Mouse (Mus musculus): ENCODE measurements around the gene Exoc2.

The Exoc2 gene

DNA sequence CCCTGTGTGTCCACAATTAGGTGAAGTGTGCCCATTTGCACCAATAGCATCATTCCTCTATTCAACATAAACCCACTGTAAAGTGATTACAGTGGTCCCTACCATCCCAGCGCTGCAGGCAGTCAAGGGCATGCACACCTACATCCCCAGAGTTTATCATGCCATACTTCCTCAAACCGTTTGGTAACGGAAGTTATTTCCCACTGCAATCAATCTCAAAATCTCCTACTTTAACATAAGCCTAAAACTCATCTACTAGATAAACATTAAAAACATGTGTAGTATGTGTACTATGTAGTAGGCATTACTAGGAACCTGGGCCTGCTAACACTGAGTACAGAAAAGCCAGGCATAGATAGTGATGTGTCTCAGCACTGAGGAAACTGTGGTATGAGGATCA, 2.8 kb downstream of the Exoc2 start:
- DNase-seq (ENCODE audit: low spot score), result no peak

DNA sequence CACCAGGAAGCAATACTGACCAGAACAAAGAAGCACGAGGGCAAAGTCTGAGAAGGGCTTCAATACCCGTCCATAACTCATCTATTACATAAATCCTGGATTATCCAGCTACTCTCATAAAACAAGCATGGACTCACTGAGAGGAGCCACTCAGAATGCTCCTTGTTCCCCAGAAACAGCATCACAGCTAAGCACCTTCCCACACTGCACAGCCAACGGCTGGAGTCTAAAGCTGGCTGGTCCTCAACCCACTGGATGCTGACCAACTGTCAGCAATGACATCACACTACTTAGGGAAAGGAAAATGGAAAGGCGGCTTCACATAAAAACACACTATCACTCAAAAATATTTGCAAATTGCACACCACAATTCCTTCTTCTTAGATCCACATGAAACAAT, 5.6 kb downstream of the Exoc2 start:
- no peak for DNase-seq (ENCODE audit: low spot score)

GRCm38 (mm10) chr13:30966507-30966911, 7.4 kb downstream of the Exoc2 start:
- DNase-seq (ENCODE audit: low spot score), result no peak

GRCm38 (mm10) chr13:30961932-30962331, 12.0 kb downstream of the Exoc2 start:
- DNase-seq (ENCODE audit: low spot score), result no peak

DNA sequence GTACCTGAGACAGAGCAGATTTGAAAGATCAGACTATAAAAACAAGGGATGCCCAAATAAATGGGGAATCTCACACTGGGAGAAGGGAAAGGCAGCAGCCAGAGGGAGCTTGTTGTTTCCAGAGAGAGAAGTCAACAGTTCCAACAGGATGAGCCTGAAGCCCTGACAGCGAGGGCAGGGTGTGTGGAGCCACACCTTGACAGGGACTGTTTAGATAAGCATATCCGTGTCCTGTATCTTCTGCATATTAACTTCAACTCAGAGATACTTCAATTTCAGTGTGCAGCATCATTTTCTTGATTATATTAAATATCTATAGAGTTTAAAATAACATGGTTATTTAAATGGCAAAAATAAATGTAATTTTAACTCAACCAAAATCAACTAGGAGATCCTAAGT, 13.2 kb downstream of the Exoc2 start:
- DNase-seq (ENCODE audit: low spot score), result no peak

- no peak for DNase-seq (ENCODE audit: low spot score)
These were observed 20.3 kb downstream of the Exoc2 start for GRCm38 (mm10) chr13:30953580-30953979.

DNA sequence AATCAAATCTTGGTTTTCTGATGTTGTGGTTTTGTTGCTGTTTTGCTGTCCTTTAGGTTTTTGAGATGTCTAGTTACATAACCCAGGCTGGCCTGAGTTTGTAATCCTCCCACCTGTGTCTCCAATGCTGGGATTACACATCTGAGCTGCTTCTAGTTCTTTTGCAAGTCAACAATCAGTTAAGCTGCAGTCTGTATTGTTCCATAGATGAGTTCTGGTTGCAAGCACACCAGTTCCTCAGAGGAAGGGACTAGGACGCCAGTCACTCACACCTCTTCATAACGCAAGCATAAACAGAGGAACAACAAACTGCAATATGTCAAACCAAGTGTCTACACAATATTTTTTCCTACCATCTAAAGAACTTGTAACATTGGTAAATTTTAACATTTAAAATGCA, 21.8 kb downstream of the Exoc2 start:
- DNase-seq (ENCODE audit: low spot score), result no peak

- DNase-seq (ENCODE audit: low spot score), result no peak
These were observed 24.7 kb downstream of the Exoc2 start for GRCm38 (mm10) chr13:30949181-30949580.

DNA sequence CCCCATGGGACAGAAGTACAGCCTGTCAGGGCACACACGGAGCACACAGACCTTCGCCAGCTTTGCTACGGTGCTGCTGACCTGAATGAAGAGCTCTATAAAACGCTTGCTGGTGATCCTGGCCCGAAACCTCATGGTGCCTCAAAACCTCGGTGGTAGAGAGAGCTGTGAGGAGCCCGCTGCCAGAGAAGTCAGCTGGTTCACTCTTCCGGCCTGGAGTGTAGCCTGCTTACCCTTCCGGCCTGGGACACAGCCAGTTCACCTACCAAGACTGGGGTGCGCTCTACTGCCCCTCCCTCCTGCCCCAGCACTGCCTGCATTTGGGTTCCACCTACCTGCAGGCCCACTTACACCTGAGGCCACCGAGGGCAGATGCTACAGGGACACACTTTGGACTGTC, 26.4 kb downstream of the Exoc2 start, which contains the start of gene Hus1b:
Hus1b (minus strand) TSS at position 220 of the 400 bp plus-strand sequence.
- DNase-seq (ENCODE audit: low spot score), result no peak

GRCm38 (mm10) chr13:30947129-30947528, 26.8 kb downstream of the Exoc2 start:
- DNase-seq (ENCODE audit: low spot score), result no peak

DNA sequence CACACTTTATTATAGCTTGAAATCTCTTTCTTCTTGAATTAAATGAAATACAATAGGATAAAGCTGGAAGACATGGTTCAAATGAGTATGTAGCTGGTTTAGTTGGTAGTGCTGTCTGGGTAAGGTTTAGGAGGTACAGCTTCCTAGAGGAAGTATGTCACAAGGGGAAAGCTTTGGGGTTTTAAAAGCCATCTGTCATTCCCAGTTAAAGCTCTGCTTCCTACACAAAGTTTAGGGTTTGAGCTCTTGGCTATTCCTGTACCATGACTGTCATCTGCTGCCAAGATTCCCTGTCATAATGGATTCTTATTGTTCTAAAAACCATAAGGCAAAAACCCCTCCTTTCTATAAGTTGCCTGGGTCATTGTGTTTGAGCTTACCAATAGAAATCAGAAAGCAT, 28.1 kb downstream of the Exoc2 start:
- no peak for DNase-seq (ENCODE audit: low spot score)

GRCm38 (mm10) chr13:30932972-30933371, 40.9 kb downstream of the Exoc2 start:
- no peak for DNase-seq (ENCODE audit: low spot score)

DNA sequence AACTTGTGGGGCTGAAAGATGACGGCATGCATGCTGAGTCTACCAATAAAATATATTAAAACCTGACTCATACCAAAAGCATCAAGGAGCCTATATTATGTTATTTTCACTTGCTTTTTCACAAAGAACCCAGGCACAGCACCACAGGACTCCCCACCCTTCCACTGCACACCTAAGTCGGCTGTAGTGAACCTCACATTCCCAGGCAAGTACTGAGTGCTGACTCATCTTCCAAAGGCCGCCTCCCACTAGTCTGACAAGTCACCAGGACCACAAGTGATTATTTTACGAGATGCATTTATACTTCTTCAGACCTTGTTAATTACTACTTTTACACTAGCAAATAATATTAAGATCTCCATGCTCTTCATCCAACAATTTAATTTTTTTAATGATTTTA, 42.3 kb downstream of the Exoc2 start:
- no peak for DNase-seq (ENCODE audit: low spot score)

DNA sequence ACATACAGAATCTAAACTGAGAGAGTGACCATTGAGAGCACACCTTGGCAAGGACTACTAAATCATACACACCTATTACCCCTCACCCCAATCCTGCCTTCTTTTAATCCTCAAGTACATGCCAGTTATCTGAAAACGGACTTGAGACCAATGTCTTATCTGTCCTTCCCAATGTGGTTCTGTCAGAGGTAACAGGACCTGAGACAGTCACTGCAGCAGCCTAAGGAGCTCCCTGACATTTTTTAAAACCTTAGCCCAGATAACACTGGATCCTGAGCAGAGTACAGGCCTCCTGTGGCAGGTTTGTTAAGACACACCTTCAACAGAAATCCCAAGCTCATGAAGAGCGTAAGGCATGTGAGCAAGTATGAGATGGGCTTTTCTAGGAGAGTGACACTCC, 44.8 kb downstream of the Exoc2 start:
- DNase-seq (ENCODE audit: low spot score), result no peak

DNA sequence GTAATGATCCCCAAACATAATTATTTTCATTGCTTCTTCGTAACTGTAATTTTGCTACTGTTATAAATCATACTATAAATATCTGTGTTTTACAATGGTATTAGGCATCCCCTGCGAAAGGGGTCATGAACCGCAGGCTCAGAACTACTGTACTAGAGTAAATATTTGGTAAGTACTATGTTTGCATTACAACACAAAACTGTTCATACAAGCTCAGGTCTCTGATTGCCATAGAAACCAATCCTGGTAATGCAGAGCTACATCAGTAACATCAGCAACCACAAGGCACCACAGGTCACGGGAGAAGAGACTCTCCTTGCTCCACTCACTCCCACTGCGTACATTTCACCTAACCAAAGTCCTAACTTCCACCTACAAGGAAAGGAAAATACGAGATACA, 49.6 kb downstream of the Exoc2 start:
- DNase-seq (ENCODE audit: low spot score), result no peak

DNA sequence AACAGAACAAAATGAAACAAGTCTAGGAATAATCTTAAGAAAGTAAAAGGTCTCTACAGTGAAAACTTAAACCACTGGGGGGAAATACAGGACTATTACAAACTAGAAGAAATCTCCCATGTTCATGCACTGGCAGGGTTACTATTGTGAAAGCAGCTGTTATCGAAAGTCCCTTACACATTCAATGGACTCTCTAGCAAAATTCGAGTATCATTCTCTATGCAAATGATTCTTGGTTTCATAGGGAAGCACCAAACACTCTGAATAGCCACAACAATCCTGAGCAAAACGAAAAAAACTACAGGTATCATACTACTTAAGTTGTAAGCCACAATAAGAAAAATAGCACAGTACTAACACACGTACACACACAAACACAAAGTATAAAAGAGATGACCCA, 52.0 kb downstream of the Exoc2 start:
- DNase-seq (ENCODE audit: low spot score), result no peak

- DNase-seq (ENCODE audit: low spot score), result no peak
These were observed 60.1 kb downstream of the Exoc2 start for GRCm38 (mm10) chr13:30913757-30914156.

DNA sequence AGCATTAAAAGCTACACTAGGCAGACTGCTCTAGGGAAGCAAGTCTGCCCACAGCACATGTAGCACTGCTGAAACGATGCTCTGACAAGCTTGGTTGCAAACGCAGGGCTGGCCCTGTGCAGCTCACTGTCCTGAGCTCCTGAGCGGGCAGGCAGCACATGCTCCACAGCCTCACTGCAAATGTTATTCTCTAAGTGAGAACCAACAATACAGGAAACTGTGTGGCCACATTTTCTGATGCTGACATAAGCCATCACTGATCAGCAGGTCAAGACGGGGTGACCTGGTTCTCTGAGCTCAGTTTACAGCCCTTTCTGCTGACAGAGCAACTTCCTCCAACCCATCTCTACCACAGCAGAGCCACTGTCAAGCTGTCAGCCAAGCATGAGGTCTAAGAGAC, 60.9 kb downstream of the Exoc2 start:
- no peak for DNase-seq (ENCODE audit: low spot score)

- DNase-seq (ENCODE audit: low spot score), result no peak
These were observed 61.8 kb downstream of the Exoc2 start for GRCm38 (mm10) chr13:30911931-30912625.

- DNase-seq (ENCODE audit: low spot score), result no peak
These were observed 63.0 kb downstream of the Exoc2 start for GRCm38 (mm10) chr13:30910889-30911288.

DNA sequence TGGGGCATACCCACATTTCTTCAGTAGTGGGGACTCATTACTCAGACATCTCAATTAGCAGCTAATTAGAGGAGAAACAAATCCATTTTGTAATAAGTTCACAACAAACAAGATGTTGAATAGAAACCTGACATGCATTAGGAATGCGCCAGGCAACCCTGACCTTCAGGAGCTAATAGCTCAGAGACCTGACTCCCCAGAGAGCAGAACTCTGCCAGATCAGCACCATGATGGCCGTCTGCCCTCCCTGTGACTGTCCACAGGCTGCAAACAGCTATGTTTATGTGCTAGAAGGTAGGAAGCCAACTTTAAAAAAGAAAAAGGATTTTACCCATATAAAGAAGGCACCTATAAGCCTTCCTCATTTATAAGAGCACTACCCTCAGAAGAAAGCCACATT, 71.6 kb downstream of the Exoc2 start:
- DNase-seq (ENCODE audit: low spot score), result no peak

DNA sequence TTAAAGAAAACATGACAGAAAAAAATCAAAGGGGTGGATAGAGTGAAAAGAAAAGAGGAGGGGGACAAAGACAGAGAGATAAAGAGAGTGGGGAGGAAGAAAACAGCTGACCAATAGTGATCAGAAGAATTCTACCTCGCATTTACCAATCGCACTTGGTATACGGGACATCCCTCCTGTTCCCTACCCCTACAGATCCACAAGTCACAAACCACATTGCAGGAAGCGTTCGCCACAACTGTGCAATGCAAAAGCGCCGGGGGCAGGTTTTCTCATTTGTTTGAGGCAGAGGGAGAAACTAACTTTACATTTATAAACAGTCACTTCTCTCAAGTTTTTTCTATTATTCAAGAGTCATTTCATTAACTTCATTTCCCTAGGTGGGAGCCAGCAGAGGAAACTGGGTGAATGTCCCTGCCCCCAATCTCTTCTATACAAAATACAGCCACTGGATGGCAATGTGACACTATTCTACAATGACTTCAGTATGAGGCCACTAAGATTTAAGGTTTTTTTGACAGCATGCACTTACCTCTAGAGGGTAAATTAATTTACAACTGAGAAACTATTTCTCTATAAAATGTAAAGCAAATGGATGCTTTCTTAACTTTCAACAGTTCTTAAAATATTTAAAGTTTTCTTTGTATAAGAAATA, 72.4 kb downstream of the Exoc2 start:
- DNase-seq (ENCODE audit: low spot score), result no peak

DNA sequence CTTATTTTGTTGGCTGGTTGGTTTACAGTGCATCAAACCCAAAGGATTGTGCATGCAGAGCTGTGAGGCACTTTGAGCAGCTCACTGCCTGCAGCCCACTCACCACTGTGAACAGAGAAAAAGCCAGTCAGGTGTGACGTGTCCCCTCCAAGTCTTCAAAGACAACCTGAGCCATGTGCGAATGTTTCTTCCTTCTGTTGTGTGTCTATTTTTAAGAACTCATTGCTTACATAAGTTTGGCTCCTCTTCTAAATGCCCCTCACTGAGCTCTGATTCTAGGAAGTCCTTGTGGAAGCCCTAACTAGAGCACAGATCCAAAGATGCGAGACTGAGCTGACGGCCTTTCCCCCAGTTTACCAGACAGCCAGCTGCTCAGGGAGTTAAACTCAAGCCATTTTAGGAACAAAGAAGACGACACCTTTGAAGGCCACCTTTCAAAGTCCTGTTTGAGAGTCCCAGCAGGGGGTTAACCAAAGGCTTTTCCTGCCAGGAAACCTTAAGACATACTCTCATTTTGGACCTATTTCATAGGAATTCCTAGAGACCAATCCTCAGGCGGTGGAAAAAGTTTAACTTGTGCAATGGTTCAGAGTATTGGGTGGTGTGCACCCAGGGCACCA, 79.8 kb downstream of the Exoc2 start:
- no peak for DNase-seq (ENCODE audit: low spot score)

DNA sequence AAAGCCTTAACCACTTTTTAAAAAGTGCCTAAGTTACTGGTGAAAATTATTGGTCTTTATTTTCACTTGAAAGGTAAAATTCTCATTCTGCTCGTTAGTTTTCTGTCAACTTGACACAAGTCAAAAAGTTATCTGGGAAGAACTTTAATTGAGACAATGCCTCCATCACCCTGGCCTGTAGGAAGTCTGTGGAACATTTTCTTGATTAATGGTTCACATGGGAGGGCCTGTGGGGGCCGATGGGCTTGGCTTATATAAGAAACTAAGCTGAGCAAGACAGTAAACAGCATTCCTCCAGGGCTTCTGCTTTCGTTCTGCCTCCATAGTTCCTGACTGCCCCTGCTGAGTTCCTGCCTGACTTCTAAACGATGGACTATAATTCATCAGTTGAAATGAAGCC, 81.6 kb downstream of the Exoc2 start:
- no peak for DNase-seq (ENCODE audit: low spot score)

Measured in ovary, postnatal 36 days (tissue).